Mouse (Mus musculus): ENCODE data around the gene Atg2b. TPM values are rescaled to one million over a fixed set of nuclear protein-coding genes. Genes with fewer than 3 reads are reported as not detected.
A peak's percentile ranks its signal among the peaks of the same experiment; 100 is the strongest.

The Atg2b gene
- total RNA-seq, 2 experiments from 2014 or later, result 44.7 to 50.7 TPM

GRCm38 (mm10) chr12:105687416-105687815, 2.4 kb upstream of the Atg2b start:
- intact Hi-C loops (cut with DNase I), result loop anchor here (5.0 kb wide), 2 partner anchors 35 to 95 kb away; partner anchors contain the start of gene Papola

DNA sequence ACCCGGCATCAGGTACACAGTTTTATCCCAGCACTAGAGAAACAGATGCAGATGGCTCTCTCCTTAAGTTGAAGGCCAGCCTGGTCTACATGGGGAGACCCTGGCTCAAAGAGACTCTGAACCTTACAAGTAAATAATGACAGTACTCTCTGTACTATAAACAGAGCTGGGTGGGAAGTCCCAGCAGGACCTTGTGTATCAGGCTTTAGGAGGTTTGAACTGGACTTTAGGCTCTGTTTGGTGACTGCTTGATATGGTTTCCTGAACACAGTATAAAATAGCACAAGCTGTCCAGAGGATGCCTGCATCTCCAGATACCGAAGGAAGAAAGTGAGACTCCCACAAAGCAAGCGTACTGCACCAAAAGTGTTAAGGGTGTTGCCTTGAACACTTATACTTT, 1.8 kb upstream of the Atg2b start:
- no peak for DNase-seq (ENCODE audit: low spot score in 2 of 2)
- intact Hi-C loops (cut with DNase I), result loop anchor here (5.0 kb wide), 2 partner anchors 36 to 96 kb away; partner anchors contain the start of gene Papola

More at GRCm38 (mm10) chr12:105687416-105687815, 2.4 kb upstream of the Atg2b start:
- no peak for DNase-seq (ENCODE audit: low spot score in 2 of 2)

- peak in 1 of 2 experiments; percentile 30 for DNase-seq (ENCODE audit: low spot score in 2 of 2)
- intact Hi-C loops (cut with DNase I), result no loop called here
These were observed 794 bp downstream of the Atg2b start, which contains the start of gene Gskip for GRCm38 (mm10) chr12:105683933-105684901. Gene Gskip, plus strand, starts transcription at chr12:105684829.

- intact Hi-C loops (cut with DNase I), result no loop called here
These were observed 6.2 kb downstream of the Atg2b start for GRCm38 (mm10) chr12:105678762-105679161.

GRCm38 (mm10) chr12:105678211-105678610, 6.8 kb downstream of the Atg2b start:
- no peak for DNase-seq (ENCODE audit: low spot score in 2 of 2)
- intact Hi-C loops (cut with DNase I), result no loop called here

More at GRCm38 (mm10) chr12:105678762-105679161, 6.2 kb downstream of the Atg2b start:
- DNase-seq (ENCODE audit: low spot score in 2 of 2), result no peak

GRCm38 (mm10) chr12:105676274-105676673, 8.7 kb downstream of the Atg2b start:
- no peak for DNase-seq (ENCODE audit: low spot score in 2 of 2)
- intact Hi-C loops (cut with DNase I), result no loop called here

DNA sequence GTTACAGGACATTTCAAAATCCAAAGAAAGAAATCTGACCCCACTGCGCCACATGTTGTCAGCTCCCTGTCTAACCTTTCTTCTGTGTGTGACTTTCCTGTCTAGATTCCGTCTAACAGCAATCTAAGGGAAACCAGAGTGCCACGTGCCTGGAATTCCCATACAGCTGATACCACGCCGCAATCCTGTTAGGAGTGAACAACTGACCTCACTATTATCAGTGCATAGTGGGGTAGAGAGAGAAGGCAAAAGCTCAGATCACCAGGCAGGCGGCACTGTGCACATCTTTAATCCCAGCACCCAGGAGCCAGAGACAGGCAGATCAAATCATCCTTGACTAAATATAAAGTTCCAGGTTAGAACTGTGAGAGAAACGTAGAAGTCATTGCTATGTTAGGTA, 29.2 kb downstream of the Atg2b start:
- DNase-seq (ENCODE audit: low spot score in 2 of 2), result no peak
- intact Hi-C loops (cut with DNase I), result no loop called here

- DNase-seq (ENCODE audit: low spot score in 2 of 2), result no peak
- intact Hi-C loops (cut with DNase I), result no loop called here
These were observed 42.2 kb downstream of the Atg2b start for GRCm38 (mm10) chr12:105642770-105643321.

GRCm38 (mm10) chr12:105637554-105637953, 47.5 kb downstream of the Atg2b start:
- intact Hi-C loops (cut with DNase I), result loop anchor here (10.0 kb wide), 1 partner anchor 87 kb away; no protein-coding TSS in a partner anchor
- no peak for DNase-seq (ENCODE audit: low spot score in 2 of 2)

- DNase-seq (ENCODE audit: low spot score in 2 of 2), result no peak
- intact Hi-C loops (cut with DNase I), result loop anchor here (10.0 kb wide), 1 partner anchor 88 kb away; no protein-coding TSS in a partner anchor
These were observed 48.5 kb downstream of the Atg2b start for GRCm38 (mm10) chr12:105636551-105636950.

- no peak for DNase-seq (ENCODE audit: low spot score in 2 of 2)
- intact Hi-C loops (cut with DNase I), result loop anchor here (10.0 kb wide), 1 partner anchor 90 kb away; no protein-coding TSS in a partner anchor
These were observed 50.5 kb downstream of the Atg2b start for GRCm38 (mm10) chr12:105634374-105635067.

DNA sequence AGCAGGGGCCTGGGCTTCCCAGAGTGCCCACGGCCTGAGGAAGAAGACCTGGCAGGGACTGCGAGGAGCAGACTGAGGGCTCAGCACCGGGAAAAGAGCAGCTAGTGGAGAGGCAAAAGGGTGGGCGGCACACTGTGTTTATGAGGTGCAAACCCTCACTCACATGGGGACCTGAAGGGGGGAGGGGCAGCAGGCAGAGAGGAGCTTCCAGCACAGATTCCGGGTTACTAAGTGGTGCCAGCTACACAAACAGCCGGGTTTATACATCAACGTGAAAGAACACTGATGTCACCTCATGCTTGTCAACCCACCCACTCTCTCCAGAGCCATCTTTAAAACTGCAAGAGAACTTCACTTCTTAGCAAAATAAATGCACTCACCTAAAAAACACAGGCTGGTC, 59.2 kb downstream of the Atg2b start:
- intact Hi-C loops (cut with DNase I), result no loop called here
- no peak for DNase-seq (ENCODE audit: low spot score in 2 of 2)

GRCm38 (mm10) chr12:105622981-105623539, 62.0 kb downstream of the Atg2b start:
- intact Hi-C loops (cut with DNase I), result no loop called here
- DNase-seq (ENCODE audit: low spot score in 2 of 2), result no peak

DNA sequence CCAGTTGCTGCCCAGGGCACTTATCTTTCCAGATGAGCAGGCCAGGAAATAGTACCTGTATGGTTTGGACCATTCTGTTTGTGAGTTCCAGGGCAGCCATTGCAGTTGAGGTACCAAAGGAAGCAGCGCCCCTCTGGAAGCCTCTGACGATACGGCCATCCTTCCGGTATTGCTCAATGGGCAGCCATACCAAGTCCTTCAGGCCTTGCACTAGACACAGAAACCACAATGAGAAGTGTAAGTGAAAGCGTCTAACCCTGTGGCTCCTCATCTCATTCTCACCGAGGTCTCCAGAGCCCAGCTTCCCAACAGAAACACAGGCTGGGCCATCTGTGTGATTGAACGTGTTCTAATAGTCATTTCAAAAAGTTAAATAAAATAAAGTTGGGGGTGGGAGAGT, 63.0 kb downstream of the Atg2b start:
- no peak for DNase-seq (ENCODE audit: low spot score in 2 of 2)
- intact Hi-C loops (cut with DNase I), result no loop called here

DNA sequence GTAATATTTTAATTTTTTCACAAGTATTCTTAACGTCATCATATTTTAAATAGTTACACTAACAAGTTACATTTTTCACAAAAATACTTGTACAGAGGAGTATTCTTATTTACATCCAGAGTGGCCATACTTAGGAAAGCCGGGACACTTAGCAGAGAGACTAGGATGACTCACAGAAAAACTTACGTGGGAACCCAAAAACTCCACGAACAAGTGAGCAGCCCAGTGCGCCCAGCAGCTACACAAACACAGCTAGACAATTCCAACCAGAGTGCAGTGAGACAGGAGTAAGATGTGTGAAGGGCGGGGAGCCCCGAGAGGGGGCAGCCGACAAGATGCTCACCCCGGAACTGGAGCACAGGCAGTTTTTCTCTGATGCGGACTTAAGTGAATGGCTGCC, 71.5 kb downstream of the Atg2b start:
- no peak for DNase-seq (ENCODE audit: low spot score in 2 of 2)
- intact Hi-C loops (cut with DNase I), result no loop called here

DNA sequence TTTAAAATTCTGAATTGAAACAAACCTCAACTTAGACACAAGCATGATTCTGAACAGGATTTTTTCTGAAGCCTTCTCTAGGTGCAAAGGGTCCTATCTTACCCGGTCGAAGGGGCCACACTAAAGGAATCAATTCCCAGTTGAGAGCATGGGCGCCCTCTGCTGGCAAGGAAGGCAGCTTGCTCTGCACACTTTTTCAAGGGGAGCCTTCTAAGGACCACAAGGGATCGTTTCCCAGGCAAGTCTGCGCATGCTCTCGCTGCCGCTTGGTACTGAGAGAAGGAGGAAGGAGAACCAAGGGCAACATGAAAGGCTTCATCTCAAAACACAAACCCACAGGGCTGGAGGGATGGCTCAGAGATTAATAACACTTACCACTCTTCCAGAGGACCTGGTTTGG, 73.3 kb downstream of the Atg2b start:
- intact Hi-C loops (cut with DNase I), result loop anchor here (2.0 kb wide), 1 partner anchor 113 kb away; no protein-coding TSS in a partner anchor
- DNase-seq (ENCODE audit: low spot score in 2 of 2), result peak; percentile 39 to 61

GRCm38 (mm10) chr12:105611045-105611444, 74.0 kb downstream of the Atg2b start:
- no peak for DNase-seq (ENCODE audit: low spot score in 2 of 2)
- intact Hi-C loops (cut with DNase I), result loop anchor here (2.0 kb wide), 1 partner anchor 112 kb away; no protein-coding TSS in a partner anchor

- intact Hi-C loops (cut with DNase I), result no loop called here
- DNase-seq (ENCODE audit: low spot score in 2 of 2), result no peak
These were observed 78.1 kb downstream of the Atg2b start for GRCm38 (mm10) chr12:105606881-105607280.

DNA sequence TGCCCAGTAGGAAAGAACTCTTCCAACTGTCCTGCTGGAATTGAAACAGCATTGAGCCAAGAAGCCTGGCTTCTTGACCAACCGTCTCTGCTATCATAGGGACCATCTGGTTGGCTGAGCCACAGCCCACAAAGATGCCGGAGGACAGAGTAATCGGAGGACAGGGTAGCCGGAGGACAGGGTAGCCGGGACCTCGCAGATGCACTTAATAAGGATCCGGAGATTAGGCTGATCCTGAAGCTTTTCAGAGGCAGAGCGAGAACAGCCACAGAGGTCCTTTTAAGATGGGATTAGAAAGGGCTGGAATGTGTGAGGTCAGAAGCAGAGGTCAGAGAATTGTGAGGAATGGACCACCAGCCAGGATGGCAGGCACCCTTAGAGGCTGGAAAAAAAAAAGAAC, 79.8 kb downstream of the Atg2b start:
- no peak for DNase-seq (ENCODE audit: low spot score in 2 of 2)
- intact Hi-C loops (cut with DNase I), result no loop called here

All from left cerebral cortex, postnatal 36 days (tissue).